Mouse (Mus musculus) intestine, embryonic 16.5 days (tissue): Measurements from ENCODE around the gene Spag5. TPM values are rescaled to one million over a fixed set of nuclear protein-coding genes. Genes with fewer than 3 reads are reported as not detected.
"Not testable (repeated sequence)": the region's sequence is repeated elsewhere in the genome, so short reads cannot be mapped to it uniquely, and the experiment has no call there.

Experiments
- ATAC-seq: fragments of 200-750 bp; cut with Nextera tagmentation; 2 replicates; pipeline ENCODE4 v1.8.0; 2017; ENCODE audit warnings: moderate TSS enrichment, moderate library complexity
- H3K27ac ChIP-seq: fragments of 300-500 bp; sonication (generic); 2 replicates; pipeline ENCODE4 v1.5.1; 2014; ENCODE audit warnings: mild to moderate bottlenecking, low read length
- H3K27me3 ChIP-seq: fragments of 300-500 bp; sonication (generic); replicated peaks from 2 replicates; pipeline ENCODE4 v1.6.1; 2014; ENCODE audit warnings: low read length, control low read depth, mixed read lengths; ENCODE audit not compliant: control insufficient read depth, insufficient read depth
- H3K36me3 ChIP-seq: fragments of 300-500 bp; sonication (generic); 2 replicates; pipeline ENCODE4 v1.6.1; 2014; ENCODE audit warnings: low read length, control low read depth; ENCODE audit not compliant: control insufficient read depth, insufficient read depth
- H3K4me1 ChIP-seq: fragments of 300-500 bp; sonication (generic); 2 replicates; pipeline ENCODE4 v1.6.1; 2014; ENCODE audit warnings: low read length, control low read depth, mixed read lengths; ENCODE audit not compliant: control insufficient read depth, insufficient read depth
- H3K4me2 ChIP-seq: fragments of 300-500 bp; sonication (generic); 2 replicates; pipeline ENCODE4 v1.6.1; 2014; ENCODE audit warnings: low read depth, low read length, control low read depth
- H3K4me3 ChIP-seq: fragments of 300-500 bp; sonication (generic); 2 replicates; pipeline ENCODE4 v1.5.1; 2014; ENCODE audit warnings: mild to moderate bottlenecking, low read length
- H3K9ac ChIP-seq: fragments of 300-500 bp; sonication (generic); 2 replicates; pipeline ENCODE4 v1.6.1; 2014; ENCODE audit warnings: low read depth, low read length
- H3K9me3 ChIP-seq: fragments of 300-500 bp; sonication (generic); 2 replicates; pipeline ENCODE4 v1.6.1; 2016; ENCODE audit warnings: low read length, control low read depth; ENCODE audit not compliant: control insufficient read depth
- WGBS: fragments of 180-500 bp; shearing (Covaris S2); extraction: QIAGEN DNeasy Blood & Tissue Kit; methylation state at CpG from one replicate; pipeline ENCODE4 v1.1.7; 2014; 5-methylcytosine and 5-hydroxymethylcytosine counted together
- polyA plus RNA-seq: library from polyadenylated mRNA; unstranded; fragments of >200 nt; fragmentation: Nextera tagmentation; extraction: Ambion mirVana; gene quantifications from 2 replicates; pipeline ENCODE4 v1.2.1, GENCODE M21; 2015

Gene Spag5
- polyA plus RNA-seq, 1 experiment from 2014 or later: 27.3 TPM

DNA sequence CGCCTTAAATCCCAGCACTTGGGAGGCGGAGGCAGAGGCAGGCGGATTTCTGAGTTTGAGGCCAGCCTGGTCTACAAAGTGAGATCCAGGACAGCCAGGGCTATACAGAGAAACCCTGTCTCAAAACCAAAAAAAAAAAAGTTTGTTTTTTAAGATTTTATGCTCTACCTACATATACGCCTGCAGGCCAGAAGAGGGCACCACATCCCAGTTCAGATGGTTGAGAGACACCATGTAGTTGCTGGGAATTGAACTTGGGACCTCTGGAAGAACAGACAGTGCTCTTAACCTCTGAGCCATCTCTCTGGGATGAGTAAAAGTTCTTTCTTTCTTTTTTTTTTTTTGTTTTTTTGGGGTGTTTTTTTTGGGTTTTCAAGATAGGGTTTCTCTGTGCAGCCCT is 25.2 kb upstream of the Spag5 start:
- H3K4me2 ChIP-seq, ATAC-seq, H3K27me3 ChIP-seq, H3K9me3 ChIP-seq, H3K27ac ChIP-seq, H3K4me3 ChIP-seq, H3K9ac ChIP-seq, H3K4me1 ChIP-seq: not testable (repeated sequence)
- WGBS: 91% methylated on average over 4 of the region's 4 CpGs
- peaks cover 32% of the 10 kb centered on the region for H3K36me3 ChIP-seq

DNA sequence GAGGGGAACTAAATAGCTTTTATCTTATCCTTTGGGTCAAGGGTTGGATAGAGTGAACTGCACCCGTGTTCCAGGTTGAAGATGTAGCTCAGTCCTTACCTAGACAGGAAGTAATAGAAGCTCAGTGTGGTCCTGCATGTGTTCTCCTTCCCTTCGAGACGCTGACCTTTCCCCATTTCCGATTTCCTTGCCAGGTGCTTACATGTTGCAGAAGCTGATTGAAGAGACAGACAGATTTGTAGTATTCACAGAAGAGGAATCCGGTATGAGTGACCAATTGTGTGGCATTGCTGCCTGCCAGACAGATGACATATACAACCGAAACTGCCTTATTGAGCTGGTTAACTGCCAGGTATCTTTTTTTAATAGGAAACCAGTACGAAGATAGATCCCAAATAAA is 22.5 kb upstream of the Spag5 start:
- H3K36me3 ChIP-seq: peaks cover 20% of the 10 kb centered on the region
- 85% methylated on average over 7 of the region's 7 CpGs for WGBS
- H3K4me3 ChIP-seq: no peak overlapping the region
- ATAC-seq: no peak
- no peaks in the 10 kb centered on the region for H3K27me3 ChIP-seq
- H3K9me3 ChIP-seq: no peaks in the 10 kb centered on the region
- H3K9ac ChIP-seq: no peak overlapping the region
- H3K4me1 ChIP-seq: no peaks in the 10 kb centered on the region
- no peak overlapping the region for H3K4me2 ChIP-seq
- no peak overlapping the region for H3K27ac ChIP-seq

DNA sequence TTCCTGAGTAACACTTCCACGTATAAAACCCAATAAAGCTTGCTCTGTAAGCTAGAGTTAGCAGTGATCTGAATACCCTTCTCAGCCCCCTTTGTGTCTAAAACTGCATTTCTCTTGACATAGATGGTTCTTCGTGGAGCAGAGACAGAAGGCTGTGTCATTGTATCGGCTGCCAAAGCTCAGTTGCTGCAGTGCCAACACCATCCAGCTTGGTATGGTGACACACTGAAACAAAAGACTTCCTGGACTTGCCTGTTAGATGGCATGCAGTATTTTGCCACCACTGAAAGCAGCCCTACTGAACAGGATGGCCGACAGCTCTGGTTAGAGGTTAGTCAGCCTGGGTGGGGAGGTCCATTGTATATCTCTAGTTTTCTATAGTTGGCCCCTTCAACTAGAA is 21.7 kb upstream of the Spag5 start:
- Histone ChIP-seq H3K36me3 (peaks cover 20% of the 10 kb centered on the region), H3K27ac (no peak overlapping the region), H3K4me3 (no peak overlapping the region), H3K9ac (no peak overlapping the region), H3K27me3 (no peaks in the 10 kb centered on the region), H3K4me2 (no peak overlapping the region), H3K9me3 (no peaks in the 10 kb centered on the region), H3K4me1 (no peaks in the 10 kb centered on the region)
- 81% methylated on average over 4 of the region's 4 CpGs for WGBS
- no peak for ATAC-seq

DNA sequence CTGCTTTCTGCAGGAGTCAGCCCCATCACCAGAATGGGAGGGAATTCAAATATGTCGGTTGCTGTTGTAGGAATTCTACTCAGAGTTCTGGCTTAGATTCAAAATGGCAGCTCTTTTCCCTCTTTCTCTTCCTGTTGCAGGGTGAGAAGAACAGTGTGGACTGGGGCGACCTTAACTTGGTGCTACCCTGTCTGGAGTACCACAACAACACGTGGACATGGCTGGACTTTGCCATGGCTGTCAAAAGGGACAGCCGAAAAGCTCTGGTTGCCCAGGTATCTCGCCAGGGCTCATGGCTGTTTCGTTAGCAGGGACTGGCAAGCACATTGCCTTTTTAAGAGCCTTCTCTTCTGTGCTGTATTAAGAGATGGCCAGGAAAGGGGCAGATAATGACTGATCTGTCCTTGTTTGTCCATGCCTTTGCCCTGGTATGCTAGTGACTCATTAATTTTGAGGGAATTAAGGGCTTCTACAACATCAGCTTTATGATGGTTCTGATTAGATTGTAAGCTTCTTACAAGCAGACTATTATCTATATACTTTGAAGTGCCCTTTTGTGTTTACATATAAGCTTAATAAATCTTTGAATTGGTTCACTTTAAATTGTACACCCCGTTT is 12.1 kb upstream of the Spag5 start:
- no peaks in the 10 kb centered on the region for H3K27me3 ChIP-seq
- peaks cover 20% of the 10 kb centered on the region for H3K36me3 ChIP-seq
- H3K4me3 ChIP-seq: no peak overlapping the region
- WGBS: 61% methylated on average over 7 of the region's 7 CpGs
- H3K9me3 ChIP-seq: no peaks in the 10 kb centered on the region
- H3K4me2 ChIP-seq: no peak overlapping the region
- no peak overlapping the region for H3K27ac ChIP-seq
- H3K9ac ChIP-seq: no peak overlapping the region
- H3K4me1 ChIP-seq: no peaks in the 10 kb centered on the region; the same call in 1 of the 2 replicates
- peak; percentile 69; the same call in 1 of the 2 replicates for ATAC-seq

DNA sequence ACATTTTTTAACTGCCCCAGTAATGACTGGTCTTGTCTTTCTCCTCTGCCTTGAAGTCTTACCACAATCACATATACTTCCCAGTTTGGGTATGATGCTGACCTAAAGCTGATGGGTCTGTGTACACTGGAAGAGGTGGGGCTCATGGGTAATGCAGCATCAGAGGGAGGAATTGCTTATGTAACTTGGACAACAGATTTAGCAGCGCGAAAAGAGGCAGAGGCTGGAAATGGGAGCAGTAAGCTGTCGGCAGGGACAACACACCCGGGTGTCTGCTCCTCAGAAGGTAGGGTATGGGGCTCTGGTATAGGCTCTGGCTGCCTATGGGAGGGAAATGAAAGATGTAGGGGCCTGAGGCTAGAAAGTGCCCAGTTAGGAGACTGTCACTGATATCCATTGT is 10.7 kb upstream of the Spag5 start, which contains the start of gene BC030499:
Gene BC030499, plus strand, starts transcription at position 188 of the 400 bp plus-strand sequence.
- 91% methylated on average over 4 of the region's 4 CpGs for WGBS
- ATAC-seq: no peak
- Histone ChIP-seq H3K9ac (no peak within 1 kb of the TSS), H3K4me3 (no peak within 1 kb of the TSS), H3K4me2 (no peak within 1 kb of the TSS), H3K4me1 (no peaks in the 10 kb centered on the region; the same call in 1 of the 2 replicates), H3K27ac (no peak within 1 kb of the TSS), H3K36me3 (peaks cover 18% of the 10 kb centered on the region), H3K9me3 (no peaks in the 10 kb centered on the region), H3K27me3 (no peaks in the 10 kb centered on the region)

DNA sequence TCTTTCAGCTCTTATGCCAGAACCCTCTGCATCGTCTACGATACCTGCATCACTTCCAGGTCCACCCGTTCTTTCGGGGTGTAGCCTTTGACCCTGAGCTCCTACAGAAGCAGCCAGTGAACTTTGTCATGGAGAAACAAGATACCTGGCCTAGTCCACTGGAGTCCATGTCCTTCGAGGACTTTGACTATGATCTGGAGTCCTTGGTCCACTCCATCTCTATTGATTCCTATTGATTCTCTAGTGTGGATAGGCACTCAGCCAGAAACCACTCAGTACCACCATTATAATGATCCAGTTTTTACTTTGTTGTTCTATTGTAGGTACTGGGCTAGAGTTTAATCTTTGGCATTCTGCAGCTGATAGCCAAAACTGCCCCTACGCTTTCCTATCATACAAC is 6.7 kb upstream of the Spag5 start:
- no peak for ATAC-seq
- 91% methylated on average over 6 of the region's 6 CpGs for WGBS

DNA sequence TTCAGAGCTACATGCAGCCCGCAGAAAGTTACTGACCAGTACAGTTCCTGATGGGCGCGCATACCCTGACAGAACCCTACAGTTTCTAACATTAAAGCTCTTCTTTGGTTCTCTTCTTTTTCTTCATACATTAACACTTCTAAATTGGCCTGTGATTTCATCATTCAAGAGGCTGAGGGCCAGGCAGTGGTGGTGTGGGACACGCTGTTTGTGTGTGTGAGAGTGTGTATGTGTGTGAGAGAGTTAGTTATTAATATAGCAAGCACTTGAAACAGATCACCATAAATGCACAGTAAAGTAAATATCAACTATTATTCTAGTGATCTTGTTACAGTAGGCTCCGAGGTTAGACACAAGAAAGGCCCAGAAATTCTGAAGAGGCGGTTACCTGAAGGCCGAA is 412 bp upstream of the Spag5 start:
- ATAC-seq: peak; percentile 17; the same call in 1 of the 2 replicates

More for the DNA sequence above, 6.7 kb upstream of the Spag5 start:
- H3K27me3 ChIP-seq: no peaks in the 10 kb centered on the region
- no peak overlapping the region for H3K9ac ChIP-seq
- no peaks in the 10 kb centered on the region for H3K36me3 ChIP-seq
- H3K27ac ChIP-seq: no peak overlapping the region
- no peak overlapping the region for H3K4me2 ChIP-seq
- H3K9me3 ChIP-seq: no peaks in the 10 kb centered on the region
- no peaks in the 10 kb centered on the region for H3K4me1 ChIP-seq
- H3K4me3 ChIP-seq: no peak overlapping the region

DNA sequence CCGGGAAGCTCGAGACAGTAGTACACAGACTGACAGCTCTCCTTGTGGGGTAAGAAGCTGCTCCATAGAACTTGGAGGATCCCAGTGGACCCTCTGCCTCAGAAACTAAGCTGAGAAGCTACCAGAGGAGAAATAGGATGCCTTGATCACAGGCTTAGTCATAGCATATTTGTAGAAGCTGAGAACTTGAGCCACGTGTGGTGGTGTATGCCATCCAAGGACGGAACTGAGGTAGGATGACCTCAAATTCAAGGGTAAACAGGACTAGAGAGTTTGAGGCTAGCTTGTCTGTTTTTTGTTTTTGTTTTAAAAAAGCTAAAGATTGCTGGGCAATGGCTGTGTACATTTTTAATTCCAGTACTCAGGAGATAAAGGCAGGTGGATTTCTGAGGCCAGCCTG is 3.9 kb downstream of the Spag5 start:
- no peak overlapping the region for H3K27ac ChIP-seq
- H3K36me3 ChIP-seq: peaks cover 4% of the 10 kb centered on the region; the same call in 1 of the 2 replicates
- H3K9me3 ChIP-seq: no peaks in the 10 kb centered on the region
- no peak overlapping the region for H3K9ac ChIP-seq
- H3K4me2 ChIP-seq: no peak overlapping the region
- H3K27me3 ChIP-seq: no peaks in the 10 kb centered on the region
- H3K4me3 ChIP-seq: no peak overlapping the region
- no peaks in the 10 kb centered on the region for H3K4me1 ChIP-seq
- WGBS: 88% methylated on average over 4 of the region's 4 CpGs
- ATAC-seq: no peak

More for the DNA sequence above, 412 bp upstream of the Spag5 start:
- Histone ChIP-seq H3K36me3 (peaks cover 2% of the 10 kb centered on the region; the same call in 1 of the 2 replicates), H3K9ac (peak overlapping the region; percentile 65), H3K27me3 (no peaks in the 10 kb centered on the region), H3K4me3 (peak overlapping the region; percentile 83), H3K9me3 (no peaks in the 10 kb centered on the region), H3K4me2 (peak overlapping the region; percentile 74), H3K4me1 (no peaks in the 10 kb centered on the region), H3K27ac (peak overlapping the region; percentile 57)
- 67% methylated on average over 7 of the region's 7 CpGs for WGBS

DNA sequence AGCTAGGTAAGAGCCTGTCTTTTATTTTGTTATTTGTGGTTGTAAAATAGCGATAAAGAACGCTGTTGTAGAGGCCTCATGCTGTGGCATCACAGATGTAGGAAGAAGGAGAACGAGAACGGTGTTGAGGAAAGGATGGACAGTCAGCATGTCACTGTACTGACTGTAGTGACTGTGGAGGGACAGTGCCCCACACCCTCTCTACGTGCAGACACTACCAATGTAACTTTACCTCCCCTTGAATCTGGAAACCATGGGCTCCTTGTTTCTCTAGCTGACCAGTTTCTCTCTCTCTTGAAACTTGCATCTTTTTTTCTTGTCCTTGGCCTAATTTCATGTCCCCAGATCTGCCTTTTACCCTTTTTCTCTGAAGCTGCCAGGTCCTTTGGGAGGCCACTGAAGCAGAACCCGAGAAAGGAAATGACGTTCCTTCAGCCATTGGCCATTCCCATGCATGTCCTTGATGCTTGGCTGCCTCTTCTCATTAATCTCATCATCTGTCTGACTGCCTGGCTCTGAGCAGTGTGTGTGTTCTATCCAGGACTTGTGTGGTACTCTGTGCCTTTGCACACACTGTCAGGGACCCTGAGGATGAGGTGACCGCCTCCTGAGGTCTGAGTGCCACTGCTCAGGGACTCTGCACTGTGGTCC is 9.7 kb downstream of the Spag5 start:
- H3K27me3 ChIP-seq: no peaks in the 10 kb centered on the region
- 91% methylated on average over 8 of the region's 8 CpGs for WGBS
- no peaks in the 10 kb centered on the region for H3K4me1 ChIP-seq
- H3K4me2 ChIP-seq: no peak overlapping the region
- no peaks in the 10 kb centered on the region for H3K9me3 ChIP-seq
- peaks cover 10% of the 10 kb centered on the region; the same call in 1 of the 2 replicates for H3K36me3 ChIP-seq
- no peak overlapping the region for H3K27ac ChIP-seq
- no peak overlapping the region for H3K9ac ChIP-seq
- H3K4me3 ChIP-seq: no peak overlapping the region
- ATAC-seq: no peak
